In genomic region chr2:126607553-126608203, GRCm38 (mm10) we compare ENCODE assay signal across 11 mouse cellular contexts. TPM values are rescaled to one million over a fixed set of nuclear protein-coding genes. Genes with fewer than 3 reads are reported as not detected.
DNase-seq lines count a peak whose midpoint lies in the region; ATAC-seq and TF ChIP-seq lines count a peak whose summit lies in the region.
"Had no signal": no experiment of that assay in that cellular context is flagged by ENCODE, and none has a peak within 500 bp of the region (broad histone marks: within the 10 kb centered on the region; RNA-seq: fewer than 3 reads in every experiment).

No protein-coding gene starts in this region.

- H3K79me2 ChIP-seq in CH12.LX (replicated peaks; ENCODE audit: control insufficient read depth, extremely low read depth, insufficient read depth, poor library complexity, severe bottlenecking) = no peaks in the 10 kb centered on the region

- no peak for TF ChIP-seq POLR2A in kidney, adult 2 months (IDR thresholded peaks at IDR 0.05; ENCODE audit: low read depth, low read length)
- TF ChIP-seq POLR2A in CH12.LX (IDR thresholded peaks at IDR 0.05; ENCODE audit: low read depth, low read length) = no peak

- peak; percentile 63 for DNase-seq in kidney, adult 2 months
- DNase-seq in CH12.LX (ENCODE audit: extremely low read depth) = no peak
- peak; percentile 62 for DNase-seq in heart, adult 8-10 months (ENCODE audit: low spot score)
- peak; percentile 44 for DNase-seq in lung, postnatal 36 days
- no peak for DNase-seq in frontal cortex, postnatal 36 days (ENCODE audit: low spot score in 2 of 2)
- no peak for DNase-seq in spleen, postnatal 36 days (ENCODE audit: low spot score in 2 of 2)
- DNase-seq in gastrocnemius, adult 18-20 months (ENCODE audit: low spot score) = no peak
- DNase-seq: cerebellum, postnatal 25 days; gastrocnemius, postnatal 14 days had no signal

- H3K9ac ChIP-seq in kidney, embryonic 15.5 days = no peak overlapping the region
- H3K9ac ChIP-seq in CH12.LX (ENCODE audit: insufficient read depth, low read depth) = no peak overlapping the region
- H3K9ac ChIP-seq: limb, embryonic 12.5 days had no signal

- ATAC-seq in kidney, embryonic 15.5 days (replicated peaks; ENCODE audit: low FRiP score) = no peak

- dilution Hi-C loops in CH12.LX (cut with MboI; ENCODE audit: extremely low pct_ligation_motif_present, extremely low pct_unique_long_range_greater_than_20kb, low sequenced_read_pairs) = no loop called here

- no peak overlapping the region; the same call in 1 of the 2 replicates for H3K4me3 ChIP-seq in kidney, adult 2 months (ENCODE audit: insufficient read depth, low read depth, low read length)
- no peak overlapping the region for H3K4me3 ChIP-seq in kidney, embryonic 15.5 days (replicated peaks)
- no peak overlapping the region for H3K4me3 ChIP-seq in CH12.LX (replicated peaks in 1 of 3; ENCODE audit: low read depth in 2 of 3, low read length in 2 of 3, poor library complexity in 1 of 3)
- H3K4me3 ChIP-seq: limb, embryonic 12.5 days had no signal

- no peaks in the 10 kb centered on the region for H3K4me1 ChIP-seq in kidney, adult 2 months (ENCODE audit: control insufficient read depth, insufficient read depth, low read length)
- no peaks in the 10 kb centered on the region for H3K4me1 ChIP-seq in kidney, embryonic 15.5 days
- H3K4me1 ChIP-seq in CH12.LX (ENCODE audit: control insufficient read depth in 1 of 2, insufficient read depth in 2 of 2) = peaks cover 6 to 9% of the 10 kb centered on the region in 2 experiments; a peak in 3 of 4 replicates
- H3K4me1 ChIP-seq: limb, embryonic 12.5 days had no signal

- peak overlapping the region; percentile 68 for H3K27ac ChIP-seq in kidney, adult 2 months (ENCODE audit: insufficient read depth, low read depth, low read length)
- no peak overlapping the region for H3K27ac ChIP-seq in kidney, embryonic 15.5 days
- H3K27ac ChIP-seq in CH12.LX (ENCODE audit: insufficient read depth, low read depth) = no peak overlapping the region
- H3K27ac ChIP-seq: limb, embryonic 12.5 days had no signal

- no peak overlapping the region for H3K4me2 ChIP-seq in kidney, embryonic 15.5 days
- H3K4me2 ChIP-seq in CH12.LX (ENCODE audit: insufficient read depth, low read depth, poor library complexity, severe bottlenecking) = peak overlapping the region; percentile 30; the same call in 1 of the 2 replicates
- H3K4me2 ChIP-seq: limb, embryonic 12.5 days had no signal

- TF ChIP-seq CTCF in kidney, adult 2 months (conservative IDR thresholded peaks at IDR 0.05; ENCODE audit: insufficient read depth, insufficient read length, low read depth, low read length) = no peak
- TF ChIP-seq CTCF in CH12.LX (conservative IDR thresholded peaks at IDR 0.05 in 1 of 2, IDR thresholded peaks at IDR 0.05 in 1 of 2; ENCODE audit: low read depth in 2 of 2, low read length in 2 of 2) = no peak

- TF ChIP-seq RAD21 in CH12.LX (IDR thresholded peaks at IDR 0.05; ENCODE audit: low read depth, low read length) = no peak

- no peaks in the 10 kb centered on the region for H3K9me3 ChIP-seq in kidney, embryonic 15.5 days (replicated peaks)
- no peaks in the 10 kb centered on the region for H3K9me3 ChIP-seq in CH12.LX (replicated peaks; ENCODE audit: low read length)
- H3K9me3 ChIP-seq: limb, embryonic 12.5 days had no signal

- no peak for TF ChIP-seq EP300 in CH12.LX (IDR thresholded peaks at IDR 0.05; ENCODE audit: low read length)

- no peaks in the 10 kb centered on the region for H3K27me3 ChIP-seq in kidney, adult 2 months (replicated peaks; ENCODE audit: control insufficient read depth, insufficient read depth, low read length)
- 0 out of 2 replicates have a peak, but pooled peaks cover 4% of the 10 kb centered on the region for H3K27me3 ChIP-seq in kidney, embryonic 15.5 days
- no peaks in the 10 kb centered on the region for H3K27me3 ChIP-seq in CH12.LX (replicated peaks)
- H3K27me3 ChIP-seq: limb, embryonic 12.5 days had no signal

- WGBS in kidney, adult 2 months = 61% methylated on average over 10 of the region's 10 CpGs
- WGBS in kidney, embryonic 15.5 days = 66% methylated on average over 10 of the region's 10 CpGs

- no peaks in the 10 kb centered on the region for H3K36me3 ChIP-seq in kidney, adult 2 months (ENCODE audit: control insufficient read depth, insufficient read depth, low read length)
- no peaks in the 10 kb centered on the region for H3K36me3 ChIP-seq in kidney, embryonic 15.5 days
- H3K36me3 ChIP-seq in CH12.LX (replicated peaks in 1 of 2; ENCODE audit: control insufficient read depth in 1 of 2, insufficient read depth in 1 of 2, low read length in 1 of 2) = no peaks in the 10 kb centered on the region
- H3K36me3 ChIP-seq: limb, embryonic 12.5 days had no signal

- in situ Hi-C loops in CH12.LX (cut with MboI; ENCODE audit: low pct_ligation_motif_present, low pct_unique_long_range_greater_than_20kb, low sequenced_read_pairs) = loop anchor here (5.0 to 10.0 kb wide), 2 partner anchors 35 to 57 kb away; no protein-coding TSS in a partner anchor

TF ChIP-seq in CH12.LX, 34 proteins besides CTCF, POLR2A, EP300 and RAD21:
- TF ChIP-seq GABPA (IDR thresholded peaks at IDR 0.05; ENCODE audit: insufficient replicate concordance, low read depth, low read length) (no peak), NELFE (IDR thresholded peaks at IDR 0.05; ENCODE audit: low read depth, low read length) (no peak), BHLHE40 (IDR thresholded peaks at IDR 0.05; ENCODE audit: low read depth, low read length) (no peak), NRF1 (IDR thresholded peaks at IDR 0.05; ENCODE audit: low read depth, low read length) (no peak), E2F4 (IDR thresholded peaks at IDR 0.05; ENCODE audit: insufficient replicate concordance, low read depth, low read length) (no peak), MEF2A (IDR thresholded peaks at IDR 0.05; ENCODE audit: borderline replicate concordance, low read depth, low read length) (no peak), MYC (IDR thresholded peaks at IDR 0.05; ENCODE audit: low read depth, low read length) (no peak), ZMIZ1 (IDR thresholded peaks at IDR 0.05; ENCODE audit: low read depth, low read length) (no peak), ZC3H11A (IDR thresholded peaks at IDR 0.05; ENCODE audit: low read depth, low read length) (no peak), HCFC1 (IDR thresholded peaks at IDR 0.05; ENCODE audit: low read depth, low read length) (no peak), ETS1 (conservative IDR thresholded peaks at IDR 0.05; ENCODE audit: low read depth, low read length) (no peak), PAX5 (IDR thresholded peaks at IDR 0.05; ENCODE audit: low read length) (no peak)

RNA-seq across cellular contexts. Expression of gene Hdc, which starts 11.4 kb away (rescaled TPM):
- polyA plus RNA-seq in kidney, adult 2 months (2012; rRNA removed) = 8.1 and 11.7 TPM in 2 replicates
- 85.0 and 102 TPM in 2 replicates for polyA plus RNA-seq in kidney, embryonic 15.5 days (2015; fragmentation: Nextera tagmentation; extraction: Ambion mirVana)
- 0.80 and 1.8 TPM in 2 replicates for total RNA-seq in CH12.LX (2012; rRNA removed)
- 1.5 and 2.9 TPM in 2 replicates for total RNA-seq in CH12.LX (2014; rRNA removed)
- polyA plus RNA-seq in CH12.LX (2012; ENCODE audit: insufficient read length, low read depth) = 1.1 and 1.6 TPM in 2 replicates
- 1 to 10 TPM in 2 of 4 experiments, under 1 TPM in 2; 0.46 to 4.2 (median 1.2) TPM for total RNA-seq in heart, adult 8-10 months (2022)
- under 1 TPM; 0.68 to 0.69 TPM for total RNA-seq in gastrocnemius, adult 18-20 months (2021)

RNA-seq across cellular contexts. Expression of gene Slc27a2, which starts 55.5 kb away (rescaled TPM):
- 1,333 and 1,911 TPM in 2 replicates for polyA plus RNA-seq in kidney, adult 2 months (2012; rRNA removed)
- 32.9 and 35.3 TPM in 2 replicates for polyA plus RNA-seq in kidney, embryonic 15.5 days (2015; fragmentation: Nextera tagmentation; extraction: Ambion mirVana)
- total RNA-seq in CH12.LX (2012; rRNA removed) (not detected in 2 replicates), CH12.LX (2014; rRNA removed) (not detected in 2 replicates)
- not detected in 2 replicates for polyA plus RNA-seq in CH12.LX (2012; ENCODE audit: insufficient read length, low read depth)
- total RNA-seq in heart, adult 8-10 months (2022) = under 1 TPM in 2 of 4 experiments, not detected in 2; 0.17 to 0.22 TPM
- under 1 TPM; 0.66 to 0.78 TPM for total RNA-seq in gastrocnemius, adult 18-20 months (2021)

Comparison
In these comparisons a context has a peak if more than half of its experiments do, and no peak if none do; other contexts are left out.
1. DNase-seq: peak in kidney, adult 2 months (single experiment), heart, adult 8-10 months (single experiment) and lung, postnatal 36 days (single experiment); none in CH12.LX (single experiment), frontal cortex, postnatal 36 days (0 of 2), spleen, postnatal 36 days (0 of 2) and gastrocnemius, adult 18-20 months (single experiment).